Mouse (Mus musculus) midbrain, embryonic 12.5 days (tissue): ENCODE data around the gene Nhlrc3. TPM values are rescaled to one million over a fixed set of nuclear protein-coding genes. Genes with fewer than 3 reads are reported as not detected.
A peak's percentile ranks its signal among the peaks of the same experiment; 100 is the strongest.

Source experiments
- ATAC-seq: fragments of 200-750 bp; cut with Nextera tagmentation; 2 replicates; pipeline ENCODE4 v1.8.0; 2017; ENCODE audit warnings: low read depth, moderate TSS enrichment, moderate library complexity; ENCODE audit not compliant: low FRiP score
- H3K27ac ChIP-seq: fragments of 300-500 bp; sonication (generic); replicated peaks from 2 replicates; pipeline ENCODE4 v1.5.1; 2016; ENCODE audit warnings: mild to moderate bottlenecking
- H3K27me3 ChIP-seq: fragments of 300-500 bp; sonication (generic); 2 replicates; pipeline ENCODE4 v1.6.1; 2016; ENCODE audit warnings: mild to moderate bottlenecking
- H3K36me3 ChIP-seq: fragments of 300-500 bp; sonication (generic); 2 replicates; pipeline ENCODE4 v1.6.1; 2016
- H3K4me1 ChIP-seq: fragments of 300-500 bp; sonication (generic); 2 replicates; pipeline ENCODE4 v1.6.1; 2016
- H3K4me2 ChIP-seq: fragments of 300-500 bp; sonication (generic); replicated peaks from 2 replicates; pipeline ENCODE4 v1.6.1; 2016; ENCODE audit warnings: mild to moderate bottlenecking, moderate library complexity
- H3K4me3 ChIP-seq: fragments of 300-500 bp; sonication (generic); 2 replicates; pipeline ENCODE4 v1.5.1; 2016; ENCODE audit warnings: mild to moderate bottlenecking
- H3K9ac ChIP-seq: fragments of 300-500 bp; sonication (generic); replicated peaks from 2 replicates; pipeline ENCODE4 v1.6.1; 2016; ENCODE audit warnings: mild to moderate bottlenecking, moderate library complexity
- H3K9me3 ChIP-seq: fragments of 300-500 bp; sonication (generic); 2 replicates; pipeline ENCODE4 v1.6.1; 2016; ENCODE audit warnings: mild to moderate bottlenecking
- WGBS: fragments of 180-500 bp; shearing (Covaris S2); methylation state at CpG from one replicate; pipeline ENCODE4 v1.1.7; 2016; 5-methylcytosine and 5-hydroxymethylcytosine counted together
- polyA plus RNA-seq: library from polyadenylated mRNA; unstranded; fragments of >200 nt; fragmentation: Nextera tagmentation; extraction: Ambion mirVana; gene quantifications from 2 replicates; pipeline ENCODE4 v1.2.1, GENCODE M21; 2016

Gene Nhlrc3
- 12.1 and 13.4 TPM in 2 replicates for polyA plus RNA-seq

GRCm38 (mm10) chr3:53463046-53463764, at the start of gene Nhlrc3, which contains the start of gene Proser1:
Gene Nhlrc3, minus strand, starts transcription at chr3:53463332.
Gene Proser1, plus strand, starts transcription at chr3:53463666.
- peaks cover 23% of the 10 kb centered on the region; the same call in 1 of the 2 replicates for H3K36me3 ChIP-seq
- H3K27ac ChIP-seq: peak within 1 kb of the TSS; percentile 88
- peaks cover 33% of the 10 kb centered on the region for H3K4me1 ChIP-seq
- H3K4me2 ChIP-seq: peak within 1 kb of the TSS; percentile 79
- no peaks in the 10 kb centered on the region for H3K9me3 ChIP-seq
- H3K4me3 ChIP-seq: peak within 1 kb of the TSS; percentile 92
- H3K27me3 ChIP-seq: no peaks in the 10 kb centered on the region
- 1% methylated on average over 52 of the region's 52 CpGs for WGBS
- H3K9ac ChIP-seq: peak within 1 kb of the TSS; percentile 89
- ATAC-seq: peak; percentile 98

GRCm38 (mm10) chr3:53502428-53502827, 39.3 kb upstream of the Nhlrc3 start:
- Histone ChIP-seq H3K27me3 (no peaks in the 10 kb centered on the region), H3K4me1 (no peaks in the 10 kb centered on the region), H3K27ac (no peak overlapping the region), H3K9me3 (no peaks in the 10 kb centered on the region), H3K36me3 (no peaks in the 10 kb centered on the region), H3K4me2 (no peak overlapping the region), H3K9ac (no peak overlapping the region), H3K4me3 (no peak overlapping the region)
- no peak for ATAC-seq
- WGBS: 80% methylated on average over 6 of the region's 6 CpGs

GRCm38 (mm10) chr3:53498351-53498905, 35.3 kb upstream of the Nhlrc3 start:
- 95% methylated on average over 6 of the region's 6 CpGs for WGBS
- no peaks in the 10 kb centered on the region for H3K36me3 ChIP-seq
- no peak for ATAC-seq

GRCm38 (mm10) chr3:53488353-53488752, 25.2 kb upstream of the Nhlrc3 start, which contains the start of gene Stoml3:
Gene Stoml3, plus strand, starts transcription at chr3:53488653.
- Histone ChIP-seq H3K27me3 (no peaks in the 10 kb centered on the region), H3K27ac (no peak within 1 kb of the TSS), H3K4me3 (no peak within 1 kb of the TSS), H3K9me3 (no peaks in the 10 kb centered on the region), H3K9ac (no peak within 1 kb of the TSS), H3K36me3 (no peaks in the 10 kb centered on the region), H3K4me2 (no peak within 1 kb of the TSS), H3K4me1 (no peaks in the 10 kb centered on the region)
- WGBS: 77% methylated on average over 6 of the region's 6 CpGs
- ATAC-seq: no peak

More at GRCm38 (mm10) chr3:53498351-53498905, 35.3 kb upstream of the Nhlrc3 start:
- H3K4me3 ChIP-seq: no peak overlapping the region
- H3K9me3 ChIP-seq: no peaks in the 10 kb centered on the region
- H3K9ac ChIP-seq: no peak overlapping the region
- H3K4me2 ChIP-seq: no peak overlapping the region
- H3K27ac ChIP-seq: no peak overlapping the region
- no peaks in the 10 kb centered on the region for H3K4me1 ChIP-seq
- no peaks in the 10 kb centered on the region for H3K27me3 ChIP-seq

GRCm38 (mm10) chr3:53486996-53487576, 24.0 kb upstream of the Nhlrc3 start:
- H3K36me3 ChIP-seq: peaks cover 8% of the 10 kb centered on the region
- H3K4me3 ChIP-seq: no peak overlapping the region
- no peak overlapping the region for H3K27ac ChIP-seq
- no peaks in the 10 kb centered on the region for H3K9me3 ChIP-seq
- 78% methylated on average over 9 of the region's 9 CpGs for WGBS
- H3K4me2 ChIP-seq: no peak overlapping the region
- no peak overlapping the region for H3K9ac ChIP-seq
- no peak for ATAC-seq
- no peaks in the 10 kb centered on the region for H3K27me3 ChIP-seq
- H3K4me1 ChIP-seq: no peaks in the 10 kb centered on the region

- 86% methylated on average over 10 of the region's 10 CpGs for WGBS
- H3K4me2 ChIP-seq: no peak overlapping the region
These were observed 23.4 kb upstream of the Nhlrc3 start for GRCm38 (mm10) chr3:53486561-53486960.

GRCm38 (mm10) chr3:53483414-53484059, 20.4 kb upstream of the Nhlrc3 start:
- peaks cover 38% of the 10 kb centered on the region for H3K36me3 ChIP-seq
- no peak overlapping the region for H3K4me3 ChIP-seq
- ATAC-seq: no peak
- no peak overlapping the region for H3K27ac ChIP-seq
- H3K9me3 ChIP-seq: no peaks in the 10 kb centered on the region
- no peaks in the 10 kb centered on the region for H3K4me1 ChIP-seq
- no peaks in the 10 kb centered on the region for H3K27me3 ChIP-seq
- H3K4me2 ChIP-seq: no peak overlapping the region
- WGBS: 93% methylated on average over 8 of the region's 8 CpGs
- no peak overlapping the region for H3K9ac ChIP-seq

More at GRCm38 (mm10) chr3:53486561-53486960, 23.4 kb upstream of the Nhlrc3 start:
- H3K27ac ChIP-seq: no peak overlapping the region
- H3K27me3 ChIP-seq: no peaks in the 10 kb centered on the region
- H3K36me3 ChIP-seq: peaks cover 13% of the 10 kb centered on the region
- no peaks in the 10 kb centered on the region for H3K9me3 ChIP-seq
- no peak overlapping the region for H3K9ac ChIP-seq
- no peak overlapping the region for H3K4me3 ChIP-seq
- no peaks in the 10 kb centered on the region for H3K4me1 ChIP-seq
- no peak for ATAC-seq

- H3K4me3 ChIP-seq: no peak overlapping the region
- H3K27me3 ChIP-seq: no peaks in the 10 kb centered on the region
- 97% methylated on average over 30 of the region's 30 CpGs for WGBS
- no peak overlapping the region for H3K4me2 ChIP-seq
- no peak overlapping the region for H3K9ac ChIP-seq
- no peaks in the 10 kb centered on the region for H3K9me3 ChIP-seq
- H3K27ac ChIP-seq: no peak overlapping the region
- ATAC-seq: peak; percentile 38; the same call in 1 of the 2 replicates
- H3K36me3 ChIP-seq: peaks cover 85% of the 10 kb centered on the region
- no peaks in the 10 kb centered on the region for H3K4me1 ChIP-seq
These were observed 15.4 kb upstream of the Nhlrc3 start for GRCm38 (mm10) chr3:53478419-53479046.

GRCm38 (mm10) chr3:53477468-53477867, 14.3 kb upstream of the Nhlrc3 start:
- 96% methylated on average over 17 of the region's 17 CpGs for WGBS
- H3K36me3 ChIP-seq: peaks cover 91% of the 10 kb centered on the region

GRCm38 (mm10) chr3:53475889-53476288, 12.8 kb upstream of the Nhlrc3 start:
- no peaks in the 10 kb centered on the region for H3K9me3 ChIP-seq
- WGBS: 74% methylated on average over 6 of the region's 6 CpGs
- no peak overlapping the region for H3K27ac ChIP-seq
- H3K36me3 ChIP-seq: peaks cover 94% of the 10 kb centered on the region
- H3K27me3 ChIP-seq: no peaks in the 10 kb centered on the region
- H3K9ac ChIP-seq: no peak overlapping the region
- no peak overlapping the region for H3K4me2 ChIP-seq
- no peak for ATAC-seq
- no peak overlapping the region for H3K4me3 ChIP-seq
- H3K4me1 ChIP-seq: no peaks in the 10 kb centered on the region

More at GRCm38 (mm10) chr3:53477468-53477867, 14.3 kb upstream of the Nhlrc3 start:
- Histone ChIP-seq H3K27ac (no peak overlapping the region), H3K4me2 (no peak overlapping the region), H3K4me3 (no peak overlapping the region), H3K27me3 (no peaks in the 10 kb centered on the region), H3K4me1 (no peaks in the 10 kb centered on the region), H3K9me3 (no peaks in the 10 kb centered on the region), H3K9ac (no peak overlapping the region)
- no peak for ATAC-seq

- H3K9me3 ChIP-seq: no peaks in the 10 kb centered on the region
- H3K27ac ChIP-seq: no peak overlapping the region
- ATAC-seq: no peak
- no peaks in the 10 kb centered on the region for H3K4me1 ChIP-seq
- WGBS: 84% methylated on average over 4 of the region's 4 CpGs
- no peak overlapping the region for H3K9ac ChIP-seq
- peaks cover 96% of the 10 kb centered on the region for H3K36me3 ChIP-seq
- no peak overlapping the region for H3K4me3 ChIP-seq
- no peak overlapping the region for H3K4me2 ChIP-seq
- no peaks in the 10 kb centered on the region for H3K27me3 ChIP-seq
These were observed 11.0 kb upstream of the Nhlrc3 start for GRCm38 (mm10) chr3:53474179-53474578.
